Mouse (Mus musculus) CH12.LX (cell line): ENCODE results near the gene Ccdc167. TPM values are rescaled to one million over a fixed set of nuclear protein-coding genes. Genes with fewer than 3 reads are reported as not detected.

Experiments
- DNase-seq: peaks from one replicate; pipeline ENCODE4 v3.0.0-alpha.2; 2013; ENCODE audit errors: extremely low read depth
- H3K27ac ChIP-seq: 2 replicates; pipeline ENCODE4 v1.5.1; 2012; ENCODE audit warnings: low read depth, mild to moderate bottlenecking, control low read depth, moderate library complexity; ENCODE audit not compliant: insufficient read depth
- H3K27me3 ChIP-seq: replicated peaks from 2 replicates; pipeline ENCODE3; 2012; ENCODE audit warnings: inconsistent platforms
- H3K36me3 ChIP-seq, 2 experiments: replicated peaks in 1 of 2; 2 replicates each; pipeline versions ENCODE3 to v1.6.1; 2012; ENCODE audit warnings: inconsistent platforms in 1 of 2, low read length in 1 of 2, mild to moderate bottlenecking in 1 of 2, mixed read lengths in 1 of 2, moderate library complexity in 1 of 2; ENCODE audit not compliant: control insufficient read depth in 1 of 2, insufficient read depth in 1 of 2
- H3K4me1 ChIP-seq, 2 experiments: 2 replicates each; pipeline ENCODE4 v1.6.1; 2012; ENCODE audit warnings: inconsistent platforms in 1 of 2, moderate library complexity in 1 of 2; ENCODE audit not compliant: insufficient read depth in 2 of 2, control insufficient read depth in 1 of 2
- H3K4me2 ChIP-seq: 2 replicates; pipeline ENCODE4 v1.6.1; 2012; ENCODE audit warnings: low read depth, mild to moderate bottlenecking, control low read depth; ENCODE audit not compliant: poor library complexity, insufficient read depth, severe bottlenecking
- H3K4me3 ChIP-seq, 3 experiments: fragments of 150-350 bp in 1 of 3; sonication (generic) in 1 of 3; replicated peaks in 1 of 3; 2 replicates each; pipeline versions ENCODE3 to v1.5.1; 2011 to 2012; ENCODE audit warnings: low read depth in 2 of 3, low read length in 2 of 3, mild to moderate bottlenecking in 2 of 3, moderate library complexity in 2 of 3, control low read depth in 1 of 3, improper control_type of control experiment in 1 of 3, inconsistent platforms in 1 of 3, mixed read lengths in 1 of 3; ENCODE audit not compliant: poor library complexity in 1 of 3
- H3K79me2 ChIP-seq: replicated peaks from 2 replicates; pipeline ENCODE4 v1.6.1; 2012; ENCODE audit warnings: mild to moderate bottlenecking, moderate library complexity; ENCODE audit not compliant: control insufficient read depth, poor library complexity, insufficient read depth, severe bottlenecking; ENCODE audit errors: extremely low read depth
- H3K9ac ChIP-seq: 2 replicates; pipeline ENCODE4 v1.6.1; 2012; ENCODE audit warnings: low read depth, mild to moderate bottlenecking, control low read depth, moderate library complexity; ENCODE audit not compliant: insufficient read depth
- H3K9me3 ChIP-seq: replicated peaks from 2 replicates; pipeline ENCODE3; 2012; ENCODE audit warnings: low read length, inconsistent platforms, mixed read lengths
- BHLHE40 ChIP-seq: IDR thresholded peaks from 2 replicates; pipeline ENCODE4 v1.6.1; 2011; ENCODE audit warnings: mild to moderate bottlenecking, low read depth, low read length, improper control_type of control experiment
- CHD1 ChIP-seq: IDR thresholded peaks from 2 replicates; pipeline ENCODE4 v1.6.1; 2012; ENCODE audit warnings: low read depth, low read length, improper control_type of control experiment, inconsistent platforms
- CTCF ChIP-seq, 2 experiments: IDR thresholded peaks in 1 of 2; conservative IDR thresholded peaks in 1 of 2; 2 replicates each; pipeline ENCODE4 v1.5.1; 2011 to 2012; ENCODE audit warnings: low read depth in 2 of 2, low read length in 2 of 2, improper control_type of control experiment in 1 of 2, inconsistent platforms in 1 of 2, mild to moderate bottlenecking in 1 of 2, moderate library complexity in 1 of 2
- ETS1 ChIP-seq: conservative IDR thresholded peaks from 2 replicates; pipeline ENCODE4 v1.6.1; 2012; ENCODE audit warnings: low read depth, mild to moderate bottlenecking, inconsistent platforms, low read length, improper control_type of control experiment, moderate library complexity
- GABPA ChIP-seq: IDR thresholded peaks from 2 replicates; pipeline ENCODE4 v1.6.1; 2012; ENCODE audit warnings: low read depth, low read length, improper control_type of control experiment, inconsistent platforms; ENCODE audit not compliant: insufficient replicate concordance
- IRF4 ChIP-seq: IDR thresholded peaks from 2 replicates; pipeline ENCODE4 v1.6.1; 2014; ENCODE audit warnings: low read depth, mild to moderate bottlenecking, inconsistent platforms, low read length, improper control_type of control experiment
- MAFK ChIP-seq: IDR thresholded peaks from 2 replicates; pipeline ENCODE4 v1.6.1; 2011; ENCODE audit warnings: low read length, improper control_type of control experiment; ENCODE audit not compliant: insufficient replicate concordance
- MAX ChIP-seq: IDR thresholded peaks from 2 replicates; pipeline ENCODE4 v1.6.1; 2011; ENCODE audit warnings: low read length, improper control_type of control experiment
- MAZ ChIP-seq: IDR thresholded peaks from 2 replicates; pipeline ENCODE4 v1.6.1; 2012; ENCODE audit warnings: low read depth, mild to moderate bottlenecking, inconsistent platforms, low read length, improper control_type of control experiment, moderate library complexity
- MXI1 ChIP-seq: IDR thresholded peaks from 2 replicates; pipeline ENCODE4 v1.6.1; 2011; ENCODE audit warnings: mild to moderate bottlenecking, low read depth, low read length, improper control_type of control experiment
- NELFE ChIP-seq: IDR thresholded peaks from 2 replicates; pipeline ENCODE4 v1.6.1; 2011; ENCODE audit warnings: low read depth, low read length, improper control_type of control experiment
- NRF1 ChIP-seq: IDR thresholded peaks from 2 replicates; pipeline ENCODE4 v1.6.1; 2014; ENCODE audit warnings: low read depth, mild to moderate bottlenecking, inconsistent platforms, low read length, improper control_type of control experiment, moderate library complexity
- PAX5 ChIP-seq: IDR thresholded peaks from 2 replicates; pipeline ENCODE4 v1.6.1; 2012; ENCODE audit warnings: low read length, inconsistent platforms, mixed read lengths
- POLR2AphosphoS2 ChIP-seq: IDR thresholded peaks from 2 replicates; pipeline ENCODE4 v1.6.1; 2011; ENCODE audit warnings: low read depth, low read length, improper control_type of control experiment
- RAD21 ChIP-seq: IDR thresholded peaks from 2 replicates; pipeline ENCODE4 v1.6.1; 2011; ENCODE audit warnings: low read depth, mild to moderate bottlenecking, low read length, improper control_type of control experiment, moderate library complexity
- RCOR1 ChIP-seq: conservative IDR thresholded peaks from 2 replicates; pipeline ENCODE4 v1.6.1; 2012; ENCODE audit warnings: low read depth, mild to moderate bottlenecking, inconsistent platforms, low read length, improper control_type of control experiment
- SIN3A ChIP-seq: IDR thresholded peaks from 2 replicates; pipeline ENCODE4 v1.6.1; 2012; ENCODE audit warnings: low read length, improper control_type of control experiment, inconsistent platforms
- SMC3 ChIP-seq: IDR thresholded peaks from 2 replicates; pipeline ENCODE4 v1.6.1; 2011; ENCODE audit warnings: low read depth, low read length, improper control_type of control experiment
- TBP ChIP-seq: conservative IDR thresholded peaks from 2 replicates; pipeline ENCODE4 v1.6.1; 2011; ENCODE audit warnings: low read depth, low read length, improper control_type of control experiment
- TCF12 ChIP-seq: IDR thresholded peaks from 2 replicates; pipeline ENCODE4 v1.6.1; 2014; ENCODE audit warnings: low read depth, mild to moderate bottlenecking, inconsistent platforms, low read length, improper control_type of control experiment
- USF1 ChIP-seq: IDR thresholded peaks from 2 replicates; pipeline ENCODE4 v1.6.1; 2014; ENCODE audit warnings: low read depth, mild to moderate bottlenecking, inconsistent platforms, low read length, improper control_type of control experiment
- ZC3H11A ChIP-seq: IDR thresholded peaks from 2 replicates; pipeline ENCODE4 v1.6.1; 2012; ENCODE audit warnings: low read depth, mild to moderate bottlenecking, inconsistent platforms, low read length, improper control_type of control experiment
- ZKSCAN1 ChIP-seq: IDR thresholded peaks from 2 replicates; pipeline ENCODE4 v1.6.1; 2012; ENCODE audit warnings: low read depth, inconsistent platforms, low read length, improper control_type of control experiment, borderline replicate concordance
- ZMIZ1 ChIP-seq: IDR thresholded peaks from 2 replicates; pipeline ENCODE4 v1.6.1; 2012; ENCODE audit warnings: low read depth, mild to moderate bottlenecking, inconsistent platforms, low read length, improper control_type of control experiment
- ZNF384 ChIP-seq: IDR thresholded peaks from 2 replicates; pipeline ENCODE4 v1.6.1; 2012; ENCODE audit warnings: low read depth, low read length, improper control_type of control experiment, inconsistent platforms
- dilution Hi-C: fragments of 300-500 bp; cut with MboI; formaldehyde crosslinking; loops from 2 replicates; pipeline ENCODE4 v1.14.3; 2020; ENCODE audit warnings: low sequenced_read_pairs; ENCODE audit not compliant: extremely low pct_unique_long_range_greater_than_20kb, extremely low pct_ligation_motif_present
- in situ Hi-C: fragments of 300-500 bp; cut with MboI; formaldehyde crosslinking; loops from 3 replicates; pipeline ENCODE4 v1.14.3; 2019; ENCODE audit warnings: low sequenced_read_pairs, low pct_ligation_motif_present, low pct_unique_long_range_greater_than_20kb, mixed read lengths
- polyA plus RNA-seq: library from polyadenylated mRNA; unstranded; fragments of >175 nt; gene quantifications from 2 replicates; pipeline ENCODE4 v1.2.1, GENCODE M21; 2012; ENCODE audit warnings: low read depth; ENCODE audit not compliant: insufficient read length
- total RNA-seq, 2 experiments: library from RNA; depleted of rRNA; stranded (reverse); fragments of 300-350 nt in 1 of 2; fragments of >200 nt in 1 of 2; gene quantifications; 2 replicates each; pipeline ENCODE4 v1.2.3; 2012 to 2014

Gene Ccdc167
- total and polyA plus RNA-seq, 3 experiments = 8.8 to 18.7 (median 12.0) TPM

GRCm38 (mm10) chr17:29705881-29706280 is 11.0 kb downstream of the Ccdc167 start:
- H3K27me3 ChIP-seq = no peaks in the 10 kb centered on the region
- no peaks in the 10 kb centered on the region for H3K79me2 ChIP-seq
- in situ Hi-C loops = no loop called here
- TF ChIP-seq MAX (no peak), MXI1 (no peak), MAFK (no peak), PAX5 (no peak), RCOR1 (no peak), ZKSCAN1 (no peak), ZC3H11A (no peak), NELFE (no peak), BHLHE40 (no peak), CHD1 (no peak), TBP (no peak), ZMIZ1 (no peak), IRF4 (no peak), ETS1 (no peak), RAD21 (no peak), CTCF (conservative IDR thresholded peaks at IDR 0.05 in 1 of 2, IDR thresholded peaks at IDR 0.05 in 1 of 2; ENCODE audit: low read depth in 2 of 2, low read length in 2 of 2) (no peak), GABPA (no peak), SMC3 (no peak), MAZ (no peak), NRF1 (no peak)
- no peak overlapping the region for H3K9ac ChIP-seq
- no peak overlapping the region for H3K27ac ChIP-seq
- no peak overlapping the region for H3K4me3 ChIP-seq
- no peak for DNase-seq
- peaks cover 44 to 83% of the 10 kb centered on the region in 2 experiments for H3K36me3 ChIP-seq
- H3K4me2 ChIP-seq = no peak overlapping the region
- H3K9me3 ChIP-seq = no peaks in the 10 kb centered on the region
- H3K4me1 ChIP-seq = peaks cover 5 to 61% of the 10 kb centered on the region in 2 experiments
- dilution Hi-C loops = no loop called here

GRCm38 (mm10) chr17:29704781-29705180 is 12.1 kb downstream of the Ccdc167 start:
- in situ Hi-C loops = no loop called here
- Histone ChIP-seq H3K27me3 (no peaks in the 10 kb centered on the region), H3K4me1 (peaks cover 0 to 61% of the 10 kb centered on the region in 2 experiments; a peak in 2 of 4 replicates), H3K36me3 (peaks cover 50 to 87% of the 10 kb centered on the region in 2 experiments), H3K9me3 (no peaks in the 10 kb centered on the region)
- peak; percentile 66 for DNase-seq
- dilution Hi-C loops = no loop called here
- TF ChIP-seq CTCF (conservative IDR thresholded peaks at IDR 0.05 in 1 of 2, IDR thresholded peaks at IDR 0.05 in 1 of 2; ENCODE audit: low read depth in 2 of 2, low read length in 2 of 2) (peak; percentile 61 to 91), POLR2AphosphoS2 (0 out of 2 replicates have a peak, but pooled peaks have one; percentile 17), ZNF384 (0 out of 2 replicates have a peak, but pooled peaks have one; percentile 32), BHLHE40 (no peak), TBP (no peak), USF1 (no peak), SIN3A (0 out of 2 replicates have a peak, but pooled peaks have one; percentile 21), TCF12 (no peak), MXI1 (no peak), SMC3 (peak; percentile 92), RAD21 (peak; percentile 93), MAFK (no peak), RCOR1 (no peak), NELFE (0 out of 2 replicates have a peak, but pooled peaks have one; percentile 9)
- TF ChIP-seq, all 38 proteins: peak for 7
- H3K4me2 ChIP-seq = no peak overlapping the region
- no peaks in the 10 kb centered on the region for H3K79me2 ChIP-seq
- H3K4me3 ChIP-seq = no peak overlapping the region
- no peak overlapping the region for H3K27ac ChIP-seq
- no peak overlapping the region for H3K9ac ChIP-seq
